Mouse (Mus musculus) embryo, embryonic 10.5 days (tissue): ENCODE data around the gene Dcaf7.
"Not testable (repeated sequence)": the region's sequence is repeated elsewhere in the genome, so short reads cannot be mapped to it uniquely, and the experiment has no call there.

Source experiments
- DNase-seq: peaks from one replicate; pipeline ENCODE4 v3.0.0-alpha.2; 2015; ENCODE audit warnings: low spot score

The Dcaf7 gene

DNA sequence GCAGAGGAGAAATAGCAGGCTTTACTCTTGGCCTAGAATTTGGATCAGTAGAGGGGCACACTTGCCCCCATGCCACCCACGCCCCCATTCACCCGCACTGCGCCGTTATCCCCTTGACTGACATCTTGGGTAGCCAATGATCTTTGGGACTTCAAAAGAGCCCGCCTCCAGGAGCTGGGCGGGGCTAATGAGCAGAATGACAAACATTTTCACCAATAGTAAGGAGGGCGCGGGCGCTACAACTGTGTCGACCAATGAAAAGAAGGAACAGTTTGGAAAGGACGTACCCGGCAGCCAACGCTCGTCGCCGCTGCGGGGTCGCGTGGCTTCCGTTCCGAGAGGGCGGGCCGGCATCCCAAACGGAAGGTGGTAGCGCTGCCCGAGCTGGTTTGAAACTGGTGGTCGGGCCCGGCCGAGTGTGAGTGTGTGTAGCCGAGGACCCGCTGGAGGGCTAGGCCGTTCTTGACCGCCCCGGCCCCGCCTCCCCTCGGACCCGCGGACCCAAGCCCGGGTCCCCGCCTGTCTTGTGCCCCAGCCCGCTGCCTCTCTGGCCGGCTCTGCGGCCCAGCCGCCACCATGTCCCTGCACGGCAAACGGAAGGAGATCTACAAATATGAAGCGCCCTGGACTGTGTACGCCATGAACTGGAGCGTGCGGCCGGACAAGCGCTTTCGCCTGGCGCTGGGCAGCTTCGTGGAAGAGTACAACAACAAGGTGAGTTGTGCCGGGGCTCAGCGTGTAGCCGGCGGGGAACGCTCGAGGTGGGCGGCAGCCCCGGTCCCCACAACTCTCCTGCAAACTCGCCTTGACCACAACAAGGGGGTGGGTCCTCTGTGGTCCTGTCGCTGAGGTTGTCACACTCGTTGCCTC lies at the start of gene Dcaf7:
Gene Dcaf7 (plus strand): TSS at position 325 of the 870 bp plus-strand sequence.
- peak; percentile 100 for DNase-seq

DNA sequence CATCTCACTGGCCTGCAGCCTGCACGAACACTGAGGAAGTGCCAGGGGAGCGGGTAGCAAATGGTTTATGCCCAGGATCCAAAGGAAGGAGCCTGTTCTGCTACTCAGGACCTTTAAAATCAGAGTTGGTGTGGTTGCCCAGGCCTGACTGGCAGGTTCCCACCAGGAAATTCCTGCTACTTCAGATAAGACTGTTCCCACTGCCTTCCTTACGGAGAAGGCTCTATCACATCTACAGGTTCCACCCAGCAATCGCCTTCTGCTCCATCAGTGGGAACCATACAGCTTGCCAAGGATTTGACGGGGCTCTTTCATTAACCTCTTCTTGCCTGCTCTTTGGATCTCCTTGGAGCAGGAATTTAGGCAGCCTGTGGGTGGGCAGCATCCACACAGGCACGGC lies 49.2 kb upstream of the Dcaf7 start:
- no peak for DNase-seq

DNA sequence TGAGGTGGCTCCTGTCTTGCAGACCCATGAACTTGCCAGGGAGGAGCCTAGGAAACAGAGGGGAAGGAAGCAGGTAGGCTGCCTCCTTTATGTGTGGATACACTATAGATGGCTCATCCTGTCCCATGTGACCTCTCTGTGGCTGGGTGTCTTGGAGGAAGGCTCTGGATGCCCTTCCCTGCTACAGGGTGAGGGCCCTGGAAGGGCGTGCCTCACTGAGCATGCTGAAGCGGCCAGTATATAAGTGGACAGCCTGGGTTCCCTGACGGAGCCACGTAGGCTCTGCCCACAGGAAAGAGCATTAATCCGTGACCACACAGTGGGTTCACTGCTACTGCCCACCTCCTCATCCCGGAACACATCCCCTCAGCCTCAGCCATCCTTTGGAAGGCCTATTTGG lies 47.2 kb upstream of the Dcaf7 start:
- DNase-seq = no peak

- no peak for DNase-seq
These were observed 46.4 kb upstream of the Dcaf7 start for GRCm38 (mm10) chr11:105990231-105990630.

- DNase-seq = no peak
These were observed 42.3 kb upstream of the Dcaf7 start, which contains the start of gene Ace3 for GRCm38 (mm10) chr11:105994375-105994774. Ace3 (plus strand) TSS chr11:105994675.

DNA sequence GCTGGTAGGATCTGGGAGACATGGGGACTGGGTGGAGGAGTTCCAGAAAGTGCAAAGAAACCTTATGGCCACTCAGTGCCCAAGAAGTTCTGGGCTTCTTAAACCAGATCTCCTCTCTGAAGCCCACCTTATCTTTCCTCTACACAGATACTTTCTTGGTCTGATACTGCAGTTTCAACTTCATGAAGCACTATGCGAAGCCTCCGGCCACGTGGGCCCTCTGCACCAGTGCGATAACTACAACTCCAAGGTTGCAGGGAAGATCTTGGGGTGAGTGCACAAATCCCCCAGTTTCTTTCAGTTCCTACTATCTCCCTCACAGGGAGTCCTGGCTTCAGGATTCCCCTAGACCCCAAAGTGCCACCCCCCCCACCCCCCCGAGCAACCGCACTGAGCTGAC lies 36.6 kb upstream of the Dcaf7 start:
- no peak for DNase-seq

- DNase-seq = peak; percentile 29
These were observed 35.0 kb upstream of the Dcaf7 start for GRCm38 (mm10) chr11:106001718-106002117.

GRCm38 (mm10) chr11:106004576-106004975 lies 32.1 kb upstream of the Dcaf7 start:
- DNase-seq = no peak

DNA sequence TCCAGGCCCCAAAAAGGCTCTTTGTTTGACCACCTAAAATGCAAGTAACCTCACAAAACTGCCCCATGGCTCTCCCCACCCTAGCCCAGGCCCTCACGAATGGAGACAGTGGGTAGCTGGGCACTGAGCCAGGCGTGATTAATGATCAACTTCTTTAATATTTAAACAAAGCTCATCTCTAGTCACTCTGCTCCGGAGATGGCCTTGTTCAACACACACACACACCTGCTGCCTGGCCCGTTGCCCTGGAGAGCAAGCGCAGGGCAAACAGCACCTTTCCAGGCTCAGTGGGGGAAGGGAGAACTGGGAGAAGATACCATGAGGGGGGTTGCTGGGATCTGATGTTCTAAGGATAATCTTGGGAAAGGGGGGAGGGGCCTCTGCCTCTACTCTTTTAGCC lies 30.7 kb upstream of the Dcaf7 start:
- no peak for DNase-seq

- peak; percentile 82 for DNase-seq
These were observed 28.9 kb upstream of the Dcaf7 start, which contains the start of gene Kcnh6 for GRCm38 (mm10) chr11:106007821-106008220. Kcnh6 (plus strand) TSS chr11:106008124.

- DNase-seq = no peak
These were observed 24.0 kb upstream of the Dcaf7 start for GRCm38 (mm10) chr11:106012711-106013110.

DNA sequence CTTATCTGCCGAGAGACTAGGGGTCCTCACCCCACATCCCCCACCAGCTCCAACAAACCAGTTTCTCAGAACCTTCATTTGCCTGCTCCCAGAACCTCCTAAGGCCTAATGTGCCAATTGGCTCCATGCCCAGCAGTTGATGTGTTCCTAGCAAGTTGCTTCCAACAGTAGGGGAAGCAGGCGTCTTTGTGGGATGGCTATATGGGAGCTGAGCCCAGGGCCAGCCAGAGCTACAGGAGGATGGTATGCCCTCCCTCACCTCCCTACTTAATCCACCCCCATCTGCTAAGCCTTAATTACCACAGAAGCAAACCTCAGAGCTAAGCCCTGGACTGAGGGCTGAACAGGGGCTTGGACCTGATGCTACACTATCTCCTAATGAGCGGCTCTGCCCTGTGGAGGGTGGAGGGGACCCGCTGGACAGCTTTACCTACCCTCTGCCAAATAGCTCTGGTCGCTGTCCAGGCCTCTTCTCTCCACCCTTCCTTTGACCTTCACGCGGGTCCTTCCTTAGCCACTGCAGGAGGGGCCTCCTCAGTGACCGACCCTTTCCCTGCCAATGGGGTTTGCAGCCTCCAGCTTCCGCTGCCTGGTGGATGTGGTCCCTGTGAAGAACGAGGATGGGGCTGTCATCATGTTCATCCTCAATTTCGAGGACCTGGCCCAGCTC lies 23.0 kb upstream of the Dcaf7 start:
- DNase-seq = no peak

DNA sequence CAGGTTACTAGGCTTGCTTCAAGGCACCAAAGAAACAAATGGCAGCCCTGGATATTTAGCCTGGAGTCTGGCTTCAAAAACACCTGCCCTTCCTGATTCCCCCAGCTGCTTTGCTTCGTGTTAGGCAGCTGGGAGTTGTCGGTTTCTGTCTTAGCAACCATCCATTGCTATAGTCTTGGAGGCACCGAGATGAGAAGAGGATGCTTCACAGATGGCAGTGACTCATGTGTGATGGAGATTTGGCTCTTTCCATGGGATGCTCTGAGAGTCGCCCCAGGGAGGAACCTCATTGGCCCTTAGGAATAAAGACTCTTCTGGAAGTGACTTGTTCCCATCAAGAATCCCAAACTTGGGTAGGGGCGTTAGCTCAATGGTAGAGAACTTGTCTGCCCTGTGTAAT lies 20.2 kb upstream of the Dcaf7 start:
- DNase-seq = no peak

GRCm38 (mm10) chr11:106020051-106020763 lies 16.5 kb upstream of the Dcaf7 start:
- peak; percentile 68 for DNase-seq

- no peak for DNase-seq
These were observed 10.9 kb upstream of the Dcaf7 start for GRCm38 (mm10) chr11:106025774-106026173.

DNA sequence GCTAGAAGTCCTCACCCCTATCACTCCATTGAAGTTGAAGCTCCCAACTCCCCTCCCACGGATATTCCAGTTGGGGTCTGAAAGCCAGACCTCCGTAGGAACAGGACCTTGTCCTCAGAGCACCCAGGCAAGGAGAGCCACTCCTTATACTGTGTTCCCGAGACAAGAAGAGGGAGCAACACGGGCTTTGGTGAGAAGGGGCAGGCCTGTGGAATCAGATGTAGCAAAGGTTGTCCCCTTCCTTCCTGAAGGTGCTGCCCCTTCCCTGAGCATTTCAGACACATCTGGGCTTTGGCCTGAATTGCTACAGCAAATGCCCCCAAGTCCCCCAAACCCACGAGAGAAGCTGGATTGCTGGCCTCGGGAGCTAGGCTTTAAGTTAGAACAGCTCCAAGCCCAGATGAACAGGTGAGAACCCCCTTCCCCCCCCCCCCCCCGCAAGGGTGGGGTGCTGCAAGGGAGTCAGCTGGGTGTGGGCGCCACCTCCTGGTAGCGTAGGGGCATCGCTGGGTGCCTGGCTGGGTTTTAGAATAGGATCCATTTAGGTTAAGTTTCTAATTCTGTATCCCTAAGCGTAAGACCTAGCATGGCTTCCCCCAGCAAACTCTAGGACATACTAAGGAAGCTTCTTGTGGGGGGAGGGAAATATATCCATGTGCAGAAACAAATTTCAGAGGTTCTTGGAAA lies 10.1 kb upstream of the Dcaf7 start:
- DNase-seq = peak; percentile 53

DNA sequence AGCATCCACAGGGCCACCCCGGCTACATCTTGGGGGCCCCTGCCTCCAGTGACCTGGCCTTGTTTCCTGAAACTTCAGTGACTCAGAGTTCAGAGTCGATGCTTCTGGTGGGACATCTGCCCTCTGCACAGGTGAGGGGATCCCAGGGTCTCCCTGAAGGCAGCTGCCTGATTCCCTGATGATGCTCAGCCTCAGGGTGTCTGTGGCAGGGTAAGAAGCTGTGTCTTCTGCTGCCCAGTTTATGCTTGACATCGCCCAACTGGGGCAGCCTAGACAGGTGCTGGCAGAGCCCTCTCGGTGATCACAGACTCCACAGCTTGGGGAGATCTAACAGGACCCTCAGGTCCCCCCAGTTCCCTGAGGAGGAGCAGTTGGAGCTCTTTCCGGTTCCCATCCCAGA lies 9.1 kb upstream of the Dcaf7 start:
- no peak for DNase-seq

- DNase-seq = not testable (repeated sequence)
These were observed 4.6 kb upstream of the Dcaf7 start for GRCm38 (mm10) chr11:106032074-106032473.

DNA sequence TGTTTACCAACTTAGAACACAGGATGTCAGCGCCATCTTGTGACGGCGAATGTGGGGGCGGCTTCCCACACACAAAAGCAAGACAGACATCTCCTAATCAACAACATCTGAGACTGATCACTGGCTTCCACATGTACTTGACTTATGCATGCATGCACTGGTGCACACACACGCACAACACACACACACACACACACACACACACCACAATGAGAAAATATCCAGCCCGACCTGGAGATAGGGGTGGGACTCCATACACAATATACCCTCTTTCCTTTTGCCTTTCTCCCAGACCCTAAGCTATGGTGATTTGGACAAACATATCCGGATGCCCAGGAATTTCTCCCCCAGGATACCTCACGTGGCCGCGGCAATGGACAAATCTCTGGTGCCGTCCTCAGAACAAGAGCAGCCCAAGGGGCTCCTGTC lies 3.2 kb upstream of the Dcaf7 start:
- peak; percentile 64 for DNase-seq

DNA sequence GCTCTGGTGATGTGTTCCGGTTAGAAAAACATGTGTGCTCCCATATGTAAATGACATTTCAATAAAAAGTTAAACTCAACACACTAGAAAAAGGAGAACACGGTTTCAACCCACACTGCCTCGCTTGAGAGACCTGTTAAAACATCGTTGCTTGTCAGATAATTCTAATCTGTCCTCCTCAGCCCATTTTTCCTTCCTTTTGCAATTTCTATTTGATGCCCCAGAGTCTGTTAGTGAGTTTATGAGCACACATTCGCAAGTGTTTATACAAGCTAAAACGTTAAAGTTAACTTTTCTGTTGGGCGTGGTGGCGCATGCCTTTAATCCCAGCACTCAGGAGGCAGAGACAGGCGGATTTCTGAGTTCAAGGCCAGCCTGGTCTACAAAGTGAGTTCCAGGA lies 1.7 kb upstream of the Dcaf7 start:
- DNase-seq = no peak

DNA sequence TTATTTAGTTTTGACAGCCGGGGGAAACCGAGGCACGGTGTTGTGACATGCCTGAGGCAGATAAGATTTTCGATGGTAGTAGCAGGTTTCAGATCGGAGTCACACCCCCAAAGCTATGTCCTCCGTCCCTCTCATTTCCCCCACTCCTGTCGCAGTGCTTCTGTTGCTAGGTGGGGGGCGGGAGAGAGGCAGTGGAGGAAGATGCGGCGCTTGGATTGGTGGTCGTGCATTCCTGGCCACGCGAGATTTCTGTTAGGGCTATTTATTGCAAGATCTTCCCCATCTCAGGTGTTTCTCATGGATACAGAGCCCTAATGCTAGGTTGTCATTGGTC lies 713 bp downstream of the Dcaf7 start:
- peak; percentile 79 for DNase-seq

- DNase-seq = no peak
These were observed 7.7 kb downstream of the Dcaf7 start for GRCm38 (mm10) chr11:106044349-106044748.
